Mouse (Mus musculus) embryonic stem cell, embryonic (primary cell): ENCODE measurements at regions not wholly inside any gene's neighbourhood (a gene's known extent, or its start where the extent isn't known, plus 50 kb on each side); places are given as distances from the start of the nearest gene placed in this dataset.

Experiments
- CTCF ChIA-PET, 4 experiments: fragments of 300-600 bp in 2 of 4; fragments of 350-600 bp in 2 of 4; sonication (Branson Sonifier 250); formaldehyde crosslinking; loops; one replicate each; lab custom pipeline; 2022; ENCODE audit warnings: inconsistent platforms in 2 of 4; lab: Charles Lee
- POLR2A ChIA-PET, 4 experiments: fragments of 300-600 bp in 2 of 4; fragments of 350-600 bp in 2 of 4; sonication (Branson Sonifier 250); formaldehyde crosslinking; loops; one replicate each; lab custom pipeline; 2022; ENCODE audit warnings: antibody characterized with exemption in 4 of 4, inconsistent platforms in 1 of 4; lab: Charles Lee

DNA sequence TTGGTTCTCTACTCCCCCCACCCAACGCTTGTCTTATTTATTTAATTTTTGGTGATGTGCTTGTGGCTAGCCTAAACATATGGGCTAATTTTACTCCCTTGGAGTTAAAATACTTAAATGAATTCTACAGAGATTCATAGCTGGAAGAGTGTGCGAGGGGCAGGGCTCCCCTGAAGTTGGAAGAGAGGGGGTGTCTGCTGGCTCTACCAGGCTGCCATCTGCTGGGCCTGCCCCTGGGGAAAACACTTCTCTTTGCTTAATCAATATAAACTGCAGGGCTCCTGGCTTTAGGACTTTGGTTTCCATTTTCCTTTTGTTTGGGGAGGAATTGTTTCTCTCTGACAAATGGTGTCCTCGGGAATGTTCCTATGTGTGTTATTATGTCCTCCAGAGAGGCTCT lies 92.5 kb upstream of the Kcnd3 start:
- CTCF ChIA-PET = no interaction called here
- POLR2A ChIA-PET = no interaction called here

- ChIA-PET CTCF (interaction anchor here in 1 of 4 experiments (0.7 kb wide), 1 partner anchor 39 kb away, joined by 4 read pairs; no protein-coding TSS in a partner anchor), POLR2A (interaction anchor here in 1 of 4 experiments (0.8 kb wide), 1 partner anchor 203 kb away, joined by 3 read pairs; no protein-coding TSS in a partner anchor)
Observed at GRCm38 (mm10) chr3:105364685-105365084, 87.4 kb upstream of the Kcnd3 start.

- POLR2A ChIA-PET = no interaction called here
- CTCF ChIA-PET = no interaction called here
Observed at GRCm38 (mm10) chr3:105366806-105367205, 85.3 kb upstream of the Kcnd3 start.

DNA sequence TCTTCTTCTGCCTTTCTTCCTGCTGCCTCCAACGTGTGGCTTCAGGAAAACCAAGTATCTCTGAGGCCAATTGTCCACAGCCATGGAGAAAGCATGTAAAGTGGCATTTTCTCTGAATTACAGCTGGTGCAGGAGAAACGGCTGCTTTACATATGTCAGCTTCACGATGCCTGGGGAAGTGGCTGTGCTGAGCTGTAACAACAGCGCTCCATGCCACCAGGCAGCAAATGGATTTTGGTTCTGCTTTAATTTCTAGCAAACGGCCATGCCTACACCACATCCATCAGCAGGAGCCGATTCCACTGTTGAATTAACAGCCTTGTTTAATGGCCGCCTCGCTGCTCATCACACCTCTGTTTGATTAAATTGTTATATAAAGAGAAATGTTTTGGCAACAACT lies 84.2 kb upstream of the Kcnd3 start:
- ChIA-PET POLR2A (no interaction called here), CTCF (no interaction called here)

GRCm38 (mm10) chr3:105372371-105372828 lies 79.7 kb upstream of the Kcnd3 start:
- POLR2A ChIA-PET = no interaction called here
- CTCF ChIA-PET = no interaction called here

GRCm38 (mm10) chr3:105374306-105374705 lies 77.8 kb upstream of the Kcnd3 start:
- CTCF ChIA-PET = interaction anchor here in 1 of 4 experiments (0.7 kb wide), 1 partner anchor 48 kb away, joined by 3 read pairs; no protein-coding TSS in a partner anchor
- POLR2A ChIA-PET = interaction anchor here in 1 of 4 experiments (0.6 kb wide), 1 partner anchor 426 kb away, joined by 3 read pairs; no protein-coding TSS in a partner anchor

GRCm38 (mm10) chr3:105374836-105375235 lies 77.3 kb upstream of the Kcnd3 start:
- ChIA-PET CTCF (interaction anchor here in 1 of 4 experiments (0.7 kb wide), 1 partner anchor 48 kb away, joined by 3 read pairs; no protein-coding TSS in a partner anchor), POLR2A (no interaction called here)

DNA sequence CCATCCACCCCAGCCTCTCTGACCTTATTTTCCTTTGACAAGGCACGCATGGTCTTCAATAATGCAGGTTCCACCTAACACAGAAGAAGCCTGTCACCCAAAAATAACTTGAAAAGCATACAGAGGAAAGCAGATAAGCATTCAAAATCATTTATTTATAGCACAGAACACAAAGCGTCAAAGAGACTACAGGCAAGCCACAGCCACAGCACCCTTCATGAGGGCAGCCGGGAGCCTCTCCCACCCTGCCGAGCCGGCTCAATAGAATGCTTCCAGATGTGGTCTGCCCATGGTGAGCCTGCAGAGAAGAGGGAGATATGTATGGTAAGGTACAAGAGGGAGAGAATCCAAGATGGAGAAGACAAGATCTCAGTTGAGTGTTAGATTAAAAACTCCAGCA lies 76.7 kb upstream of the Kcnd3 start:
- ChIA-PET CTCF (no interaction called here), POLR2A (no interaction called here)

DNA sequence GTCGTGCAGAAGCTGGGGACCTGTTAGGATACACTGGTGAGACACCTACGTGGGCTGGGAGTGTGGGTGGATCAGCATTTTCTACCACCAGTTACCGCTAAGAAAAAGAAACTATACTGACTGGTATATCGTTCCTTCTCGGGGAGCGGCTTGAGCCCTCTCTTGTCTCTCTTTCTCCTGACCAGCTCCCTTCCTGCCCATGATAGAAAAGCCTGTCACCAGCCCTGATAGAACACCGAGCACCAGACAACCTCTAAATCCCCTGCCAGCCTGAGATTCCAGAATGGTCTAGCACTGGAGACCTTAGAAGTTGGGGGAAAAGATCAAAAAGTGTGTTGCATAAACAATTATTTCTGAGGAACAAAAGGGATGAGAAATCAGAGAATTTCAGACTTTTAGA lies 76.3 kb upstream of the Kcnd3 start:
- ChIA-PET CTCF (no interaction called here), POLR2A (no interaction called here)

GRCm38 (mm10) chr3:105376346-105376745 lies 75.8 kb upstream of the Kcnd3 start:
- POLR2A ChIA-PET = no interaction called here

GRCm38 (mm10) chr3:105380818-105381217 lies 71.3 kb upstream of the Kcnd3 start:
- ChIA-PET CTCF (no interaction called here), POLR2A (no interaction called here)

More at GRCm38 (mm10) chr3:105376346-105376745, 75.8 kb upstream of the Kcnd3 start:
- CTCF ChIA-PET = no interaction called here

DNA sequence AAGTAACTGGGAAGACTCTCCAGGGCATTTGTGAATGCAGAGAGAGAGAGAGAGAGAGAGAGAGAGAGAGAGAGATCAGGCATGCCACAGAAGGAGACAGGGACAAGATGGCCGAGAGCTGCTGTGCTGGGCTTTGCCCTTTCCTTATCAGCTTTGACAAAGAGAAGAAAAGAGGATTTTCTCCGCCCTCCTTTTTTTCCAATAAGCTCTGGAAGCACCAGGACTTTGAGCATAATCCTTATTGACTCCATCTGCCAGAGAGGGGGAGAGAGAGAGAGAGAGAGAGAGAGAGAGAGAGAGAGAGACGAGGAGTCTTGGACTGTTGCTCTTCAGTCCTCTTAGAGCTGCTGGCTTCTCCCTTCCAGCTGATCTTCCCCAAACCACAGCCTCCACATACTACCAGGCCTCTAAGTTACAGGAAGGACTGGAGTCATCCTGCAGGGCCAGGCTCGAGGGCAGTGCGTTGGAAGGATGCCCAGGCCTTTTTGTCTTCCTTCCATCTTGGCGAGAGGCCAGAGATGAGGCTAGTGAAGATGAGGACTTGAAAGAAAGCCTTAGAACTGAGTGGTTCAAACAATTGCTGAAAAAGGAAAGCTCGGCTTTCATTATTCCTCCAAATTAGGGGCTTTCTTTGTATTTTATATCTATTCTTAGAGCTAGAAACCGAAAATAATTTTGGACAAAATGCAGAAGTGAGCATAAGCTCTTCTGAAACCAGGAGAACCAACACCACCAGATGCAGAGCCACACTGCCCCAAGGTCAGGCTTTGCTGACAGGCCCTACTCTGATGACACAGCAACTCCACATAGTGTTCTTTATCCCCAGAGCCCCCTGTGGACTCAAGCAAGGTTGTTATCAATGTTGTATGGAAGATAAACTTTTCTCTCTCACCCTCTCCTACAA lies 59.3 kb upstream of the Kcnd3 start:
- POLR2A ChIA-PET = no interaction called here
- CTCF ChIA-PET = interaction anchor here in 2 of 4 experiments (0.7 to 1.3 kb wide), 2 partner anchors 11 to 675 kb away, joined by 3 to 9 read pairs; no protein-coding TSS in a partner anchor
